ENCODE assay signal across 8 mouse cellular contexts in the genomic region with DNA sequence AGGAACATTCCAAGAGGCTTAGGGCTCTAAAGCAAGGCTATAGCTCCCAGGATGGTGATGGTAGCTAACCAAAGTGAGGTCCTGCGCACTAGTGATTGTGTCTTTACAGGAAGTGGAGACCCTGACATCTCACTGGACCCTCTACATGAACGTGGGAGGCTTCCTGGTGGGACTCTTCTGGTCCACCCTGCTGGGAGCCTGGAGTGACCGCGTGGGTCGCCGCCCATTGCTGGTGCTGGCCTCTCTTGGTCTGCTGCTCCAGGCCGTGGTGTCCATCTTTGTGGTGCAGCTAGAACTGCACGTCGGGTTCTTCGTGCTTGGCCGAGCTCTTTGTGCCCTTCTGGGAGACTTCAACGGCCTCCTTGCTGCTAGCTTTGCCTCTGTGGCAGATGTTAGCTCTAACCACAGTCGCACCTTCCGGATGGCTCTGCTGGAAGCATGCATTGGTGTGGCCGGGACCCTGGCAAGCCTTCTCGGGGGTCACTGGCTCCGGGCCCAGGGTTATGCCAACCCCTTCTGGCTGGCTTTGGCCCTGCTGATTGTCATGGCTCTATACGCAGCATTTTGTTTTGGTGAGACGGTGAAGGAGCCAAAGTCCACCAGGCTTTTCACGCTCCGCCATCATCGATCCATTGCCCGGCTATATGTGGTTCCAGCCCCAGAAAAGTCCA. TPM values are rescaled to one million over a fixed set of nuclear protein-coding genes. Genes with fewer than 3 reads are reported as not detected.
DNase-seq lines count a peak whose midpoint lies in the region; ATAC-seq and TF ChIP-seq lines count a peak whose summit lies in the region.

No protein-coding gene starts in this region.

- H3K4me3 ChIP-seq in testis, adult 2 months (ENCODE audit: control insufficient read depth, low read depth, low read length): peak overlapping the region; percentile 77
- peak overlapping the region; percentile 65 for H3K4me3 ChIP-seq in liver, embryonic 12.5 days

- no peak for TF ChIP-seq CTCF in testis, adult 2 months (IDR thresholded peaks at IDR 0.05; ENCODE audit: control insufficient read depth, insufficient read depth, insufficient replicate concordance, low read depth, low read length)

- peak; percentile 27; the same call in 1 of the 2 replicates for ATAC-seq in liver, embryonic 12.5 days

- H3K36me3 ChIP-seq in testis, adult 2 months (ENCODE audit: control insufficient read depth, insufficient read depth, low read length): no peaks in the 10 kb centered on the region
- no peaks in the 10 kb centered on the region for H3K36me3 ChIP-seq in liver, embryonic 12.5 days

- peak; percentile 55 to 58 for DNase-seq in cerebellum, postnatal 10 days
- DNase-seq in cerebellum, adult 9-11 months: no peak
- DNase-seq in testis, postnatal 14 days (ENCODE audit: low spot score): no peak
- DNase-seq in testis, postnatal 10 days (ENCODE audit: low spot score): peak; percentile 62
- no peak for DNase-seq in layer of hippocampus, adult 8-10 months (ENCODE audit: low spot score in 2 of 2)
- DNase-seq in ovary, postnatal 14 days (ENCODE audit: low spot score): no peak

- H3K9me3 ChIP-seq in liver, embryonic 12.5 days (replicated peaks): peaks cover 6% of the 10 kb centered on the region; the same call in 1 of the 2 replicates

- H3K4me1 ChIP-seq in testis, adult 2 months (ENCODE audit: control insufficient read depth, insufficient read depth, low read length): peaks cover 15% of the 10 kb centered on the region
- H3K4me1 ChIP-seq in liver, embryonic 12.5 days: peaks cover 48% of the 10 kb centered on the region

- no peak for TF ChIP-seq POLR2A in testis, adult 2 months (IDR thresholded peaks at IDR 0.05; ENCODE audit: control insufficient read depth, low read depth, low read length)

- peak overlapping the region; percentile 74; the same call in 1 of the 2 replicates for H3K9ac ChIP-seq in liver, embryonic 12.5 days

- WGBS in liver, embryonic 12.5 days (ENCODE audit: insufficient replicate concordance): 69% methylated on average over 23 of the region's 23 CpGs

- peak overlapping the region; percentile 90 for H3K4me2 ChIP-seq in liver, embryonic 12.5 days

- H3K27me3 ChIP-seq in testis, adult 2 months (ENCODE audit: control insufficient read depth, insufficient read depth, low read length): no peaks in the 10 kb centered on the region
- H3K27me3 ChIP-seq in liver, embryonic 12.5 days (replicated peaks): no peaks in the 10 kb centered on the region

- H3K27ac ChIP-seq in testis, adult 2 months (ENCODE audit: control insufficient read depth, insufficient read depth, low read depth, low read length): peak overlapping the region; percentile 61
- no peak overlapping the region for H3K27ac ChIP-seq in liver, embryonic 12.5 days

RNA-seq across cellular contexts. Expression of gene Slc46a1, which starts 0.9 kb away (rescaled TPM):
- polyA plus RNA-seq in testis, adult 2 months (2012; rRNA removed): 7.7 and 7.8 TPM in 2 replicates
- 5.7 and 6.3 TPM in 2 replicates for polyA plus RNA-seq in liver, embryonic 12.5 days (2016; fragmentation: Nextera tagmentation; extraction: Ambion mirVana)
- 10 to 100 TPM in 3 of 4 experiments, 1 to 10 TPM in 1; 8.1 to 16.1 (median 11.1) TPM for total RNA-seq in layer of hippocampus, adult 8-10 months (2022)

RNA-seq across cellular contexts. Expression of gene Sarm1, which starts 31.2 kb away (rescaled TPM):
- polyA plus RNA-seq in testis, adult 2 months (2012; rRNA removed): 2.5 TPM in 2 replicates
- 0.25 and 0.38 TPM in 2 replicates for polyA plus RNA-seq in liver, embryonic 12.5 days (2016; fragmentation: Nextera tagmentation; extraction: Ambion mirVana)
- total RNA-seq in layer of hippocampus, adult 8-10 months (2022): 10 to 100 TPM; 32.9 to 40.8 (median 37.7) TPM

RNA-seq across cellular contexts. Expression of gene Vtn, which starts 32.5 kb away (rescaled TPM):
- 0.77 and 0.78 TPM in 2 replicates for polyA plus RNA-seq in testis, adult 2 months (2012; rRNA removed)
- polyA plus RNA-seq in liver, embryonic 12.5 days (2016; fragmentation: Nextera tagmentation; extraction: Ambion mirVana): 206 and 223 TPM in 2 replicates
- 10 to 100 TPM; 66.0 to 84.5 (median 78.0) TPM for total RNA-seq in layer of hippocampus, adult 8-10 months (2022)

RNA-seq across cellular contexts. Expression of gene Sebox, which starts 36.9 kb away (rescaled TPM):
- polyA plus RNA-seq in testis, adult 2 months (2012; rRNA removed): not detected in 2 replicates
- 0.12 TPM in 1 of 2 replicates, not detected in the other for polyA plus RNA-seq in liver, embryonic 12.5 days (2016; fragmentation: Nextera tagmentation; extraction: Ambion mirVana)
- 1 to 10 TPM; 2.4 to 4.8 (median 4.0) TPM for total RNA-seq in layer of hippocampus, adult 8-10 months (2022)

RNA-seq across cellular contexts. Expression of gene Slc13a2, which starts 44.4 kb away (rescaled TPM):
- 2.8 and 3.1 TPM in 2 replicates for polyA plus RNA-seq in testis, adult 2 months (2012; rRNA removed)
- polyA plus RNA-seq in liver, embryonic 12.5 days (2016; fragmentation: Nextera tagmentation; extraction: Ambion mirVana): 0.05 TPM in 1 of 2 replicates, not detected in the other
- not detected for total RNA-seq in layer of hippocampus, adult 8-10 months (2022)

Comparison
In these comparisons a context has a peak if more than half of its experiments do, and no peak if none do; other contexts are left out.
1. DNase-seq: peak in cerebellum, postnatal 10 days (2 of 2) and testis, postnatal 10 days (single experiment); none in cerebellum, adult 9-11 months (single experiment), testis, postnatal 14 days (single experiment), layer of hippocampus, adult 8-10 months (0 of 2) and ovary, postnatal 14 days (single experiment).
2. RNA of gene Vtn, which starts 32.5 kb away (polyA plus RNA-seq): 206 to 223 TPM in liver, embryonic 12.5 days; 0.77 to 0.78 TPM in testis, adult 2 months; every median in the first group is over 100 times any median in the second.